Mouse (Mus musculus) urinary bladder, postnatal 4 days (tissue): ENCODE results near the gene Cib3.
A peak's percentile ranks its signal among the peaks of the same experiment; 100 is the strongest.

Source experiments
- DNase-seq, 2 experiments: peaks; one replicate each; pipeline ENCODE4 v3.0.0; 2021 to 2022; ENCODE audit warnings: low spot score in 2 of 2

Gene Cib3

DNA sequence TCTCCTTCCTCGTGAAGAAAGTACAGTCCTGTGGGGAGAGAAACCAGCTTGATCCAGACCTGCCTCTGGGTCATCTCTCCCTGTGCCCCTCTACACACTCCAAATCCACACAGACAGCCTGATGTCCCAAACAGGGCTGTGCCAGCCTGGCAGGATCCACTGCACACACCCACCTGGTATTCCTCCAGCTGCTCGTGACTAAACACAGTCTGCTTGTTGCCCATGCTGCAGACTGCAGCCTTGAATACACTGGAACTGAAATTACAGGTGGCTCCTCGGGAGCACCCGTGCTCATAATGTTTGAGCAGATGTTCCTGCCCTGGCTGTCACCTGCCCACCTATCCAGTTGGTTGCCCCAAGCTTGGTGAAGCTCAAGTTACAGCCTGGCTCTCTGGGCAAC lies at the start of gene Cib3:
Cib3 (minus strand) TSS at position 87 of the 400 bp plus-strand sequence.
- no peak for DNase-seq

DNA sequence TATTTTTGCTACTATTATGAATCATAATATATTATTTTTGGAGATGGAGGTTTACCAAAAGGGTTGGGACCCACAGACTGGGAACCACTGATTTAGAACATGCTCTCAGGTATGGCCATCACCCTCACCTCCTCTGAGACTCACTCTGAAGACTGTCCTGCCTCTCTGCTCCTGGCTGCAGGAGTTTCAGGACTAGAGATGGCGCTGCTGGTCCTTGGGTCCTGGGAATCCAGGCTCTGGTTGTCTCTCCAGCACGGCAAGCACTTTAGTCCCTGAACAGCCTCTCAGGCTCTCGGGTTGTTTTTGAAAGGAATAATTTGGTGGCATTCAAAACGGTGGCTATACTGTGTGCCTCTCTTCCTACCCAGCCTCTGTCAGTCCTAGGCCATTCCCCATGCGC lies 49.2 kb upstream of the Cib3 start:
- DNase-seq = no peak

DNA sequence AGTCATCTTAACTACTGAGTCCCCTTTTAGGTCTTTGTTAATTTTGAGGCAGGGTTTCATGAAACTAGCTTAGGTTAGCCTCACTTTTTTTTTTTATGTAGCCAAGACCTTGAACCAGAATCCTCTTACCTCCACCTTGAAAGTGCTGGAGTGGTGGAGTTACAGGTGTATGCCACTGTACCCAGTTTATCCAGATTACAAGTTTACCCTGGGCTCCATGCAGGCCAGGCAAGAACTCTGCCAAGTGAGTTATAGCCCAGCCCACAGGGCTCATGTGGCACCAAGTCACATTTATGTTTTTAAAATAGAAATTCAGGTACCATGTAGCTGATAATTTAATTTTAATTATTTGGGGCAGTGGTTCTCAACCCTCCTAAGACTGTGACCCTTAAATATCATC lies 48.8 kb upstream of the Cib3 start:
- no peak for DNase-seq

DNA sequence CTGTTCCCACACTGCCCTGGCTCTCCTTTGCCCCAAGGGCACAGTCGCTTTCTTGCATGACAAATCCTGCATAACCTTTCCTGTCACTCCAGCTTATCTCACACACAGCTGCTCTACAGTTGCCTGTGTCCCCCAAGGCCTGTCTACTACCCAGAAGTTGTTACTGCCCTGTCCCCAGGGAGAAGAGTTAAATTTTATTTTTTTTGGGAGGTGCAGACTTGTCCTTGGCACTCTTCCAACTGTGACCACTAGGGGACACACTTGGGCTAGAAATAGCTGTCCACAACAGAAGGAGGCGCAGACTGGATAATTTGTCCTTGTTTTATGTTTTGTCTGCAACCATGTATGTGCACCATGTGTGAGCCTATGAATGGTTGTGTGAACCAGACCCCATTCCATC lies 48.4 kb upstream of the Cib3 start:
- no peak for DNase-seq

DNA sequence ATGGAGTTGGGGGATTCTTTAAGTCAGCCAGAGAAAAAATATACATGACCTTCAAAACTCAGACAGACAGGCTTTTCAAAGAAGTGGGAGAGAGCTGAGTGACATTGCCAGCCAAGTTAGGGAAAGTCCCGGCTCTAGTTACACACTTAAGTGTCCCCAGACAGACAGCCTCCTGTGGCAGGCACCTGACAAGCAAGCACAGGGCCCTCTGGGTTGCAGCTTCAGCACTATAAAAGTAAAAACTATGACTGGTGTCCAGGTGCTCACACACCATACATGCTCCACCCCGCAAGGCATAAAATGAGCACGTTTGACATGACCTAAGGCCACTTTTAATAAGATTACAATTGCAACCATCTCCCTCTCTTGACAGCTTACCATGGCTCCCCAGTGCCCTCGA lies 47.9 kb upstream of the Cib3 start:
- no peak for DNase-seq

DNA sequence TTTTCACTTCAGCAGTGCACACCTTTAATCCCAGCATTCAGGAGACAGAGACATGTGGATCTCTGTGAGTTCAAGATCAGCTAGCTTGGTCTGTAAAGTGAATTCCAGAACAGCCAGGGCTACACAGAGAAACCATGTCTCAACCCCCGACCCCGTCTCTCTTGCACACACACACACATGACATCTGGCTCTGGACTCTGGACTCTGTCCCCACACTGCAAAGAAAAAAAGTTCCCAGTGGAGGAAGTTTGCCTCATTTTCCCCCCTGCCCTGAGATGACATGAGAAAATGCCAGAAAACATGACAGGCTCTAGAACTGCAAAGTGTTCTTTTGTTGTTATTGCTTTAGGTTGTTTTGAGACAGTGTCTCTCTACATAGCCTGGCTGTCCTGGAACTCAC lies 47.2 kb upstream of the Cib3 start:
- no peak for DNase-seq

DNA sequence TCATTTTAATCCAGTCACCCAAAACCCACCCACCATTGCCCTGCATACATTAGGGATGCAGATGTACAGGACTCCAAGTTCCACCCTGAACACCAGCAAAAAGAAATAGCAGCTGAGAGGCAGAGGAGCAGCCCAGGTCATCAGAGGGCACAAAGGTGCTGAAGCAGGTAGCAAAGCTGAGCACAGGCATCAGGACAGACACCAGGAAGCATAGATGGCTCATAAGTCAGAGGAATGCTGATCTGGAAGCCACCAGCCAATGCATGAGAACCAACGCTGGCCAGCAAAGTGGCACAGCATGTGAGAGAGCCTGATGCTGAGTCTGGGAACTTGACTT lies 45.2 kb upstream of the Cib3 start:
- DNase-seq = no peak

DNA sequence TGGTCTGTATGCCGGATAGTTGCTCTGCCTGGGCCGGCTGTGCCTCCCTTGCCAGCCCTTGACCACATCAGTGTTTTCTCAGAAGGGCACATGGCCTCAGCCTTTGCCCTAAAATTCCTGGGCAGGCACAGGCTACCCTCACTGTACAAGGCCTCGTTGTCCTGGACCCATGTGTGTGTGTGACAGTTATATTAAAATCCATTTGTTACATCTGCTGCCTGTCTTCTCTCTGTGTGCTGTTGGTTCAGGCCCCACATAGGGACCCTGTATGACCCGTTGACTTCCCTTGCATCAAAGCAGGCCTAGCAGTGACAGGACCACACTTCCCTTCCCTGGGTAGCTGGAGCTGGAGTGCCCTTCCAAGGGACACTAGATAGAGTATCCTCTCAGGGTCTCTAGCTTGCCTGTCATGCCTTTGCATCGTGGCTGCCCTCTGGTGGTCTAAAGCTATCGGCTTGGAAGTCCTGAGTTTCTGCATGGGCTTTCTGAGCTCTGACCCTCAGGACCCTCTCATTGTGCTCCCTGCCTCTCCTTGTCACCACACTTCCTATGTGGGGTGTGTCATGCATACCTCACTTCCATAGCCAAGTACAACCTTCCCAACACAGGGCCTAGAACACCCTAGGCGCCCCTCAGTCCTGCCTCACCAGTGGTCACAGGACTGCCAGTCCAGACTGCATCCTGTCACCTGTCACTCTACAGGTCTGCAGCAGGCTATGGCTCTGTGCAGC lies 44.7 kb upstream of the Cib3 start:
- DNase-seq = no peak

DNA sequence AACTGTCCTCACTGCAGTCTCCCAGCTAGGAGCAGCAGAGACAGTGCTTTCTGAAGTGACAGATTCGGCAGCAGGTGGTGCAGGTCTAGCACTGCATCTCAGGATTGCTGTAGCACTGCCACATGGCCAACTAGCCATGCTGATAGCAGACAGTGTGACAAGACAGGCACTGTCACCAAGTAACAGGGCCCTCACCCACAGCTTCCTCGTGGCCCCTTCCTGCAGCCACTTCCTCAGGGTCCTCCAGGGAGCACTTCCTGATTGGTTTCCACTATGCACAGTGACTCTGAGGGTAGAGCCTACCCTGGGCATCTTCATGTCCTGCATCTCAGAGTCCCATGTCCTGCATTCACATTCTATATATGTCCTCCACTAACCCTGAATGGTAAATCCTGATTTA lies 32.0 kb upstream of the Cib3 start:
- no peak for DNase-seq

DNA sequence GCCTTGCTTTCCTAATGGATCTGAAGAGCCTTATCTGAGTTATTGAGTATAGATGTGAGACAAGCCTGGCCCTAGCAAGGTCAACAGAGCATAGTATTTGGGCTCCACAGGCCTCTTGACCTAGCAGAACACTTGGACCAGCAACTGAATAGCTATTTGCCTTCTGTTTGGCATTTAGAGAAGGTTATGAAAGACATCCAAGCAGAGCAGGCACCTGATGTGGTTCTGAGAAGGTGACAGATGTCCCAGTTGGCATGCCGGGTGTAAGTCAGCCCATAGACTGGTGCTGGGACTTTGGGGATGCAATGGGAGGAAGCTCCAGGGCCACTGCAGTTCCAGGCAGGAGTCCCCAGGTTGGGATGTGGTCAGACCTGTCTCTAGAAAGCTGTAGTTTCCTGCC lies 29.6 kb upstream of the Cib3 start:
- no peak for DNase-seq

DNA sequence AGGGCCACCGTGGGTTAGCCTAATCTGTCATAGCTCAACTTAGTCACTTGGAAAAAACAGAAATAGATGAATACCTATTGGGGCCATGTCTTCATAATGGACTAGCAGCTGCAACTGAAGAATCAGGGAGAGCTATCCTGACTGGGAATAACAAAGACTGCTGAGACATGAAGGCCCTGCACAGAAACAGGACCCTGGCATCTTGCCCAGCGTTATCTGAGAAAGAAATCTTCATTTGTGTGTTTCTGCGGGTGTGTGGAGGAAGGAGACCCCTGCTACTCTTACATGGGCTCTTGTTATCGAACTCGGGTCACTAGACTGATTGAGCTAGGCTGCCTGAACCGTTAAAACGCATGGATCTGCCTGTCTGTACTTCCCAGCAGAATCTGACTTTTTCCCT lies 28.3 kb upstream of the Cib3 start:
- DNase-seq = no peak

DNA sequence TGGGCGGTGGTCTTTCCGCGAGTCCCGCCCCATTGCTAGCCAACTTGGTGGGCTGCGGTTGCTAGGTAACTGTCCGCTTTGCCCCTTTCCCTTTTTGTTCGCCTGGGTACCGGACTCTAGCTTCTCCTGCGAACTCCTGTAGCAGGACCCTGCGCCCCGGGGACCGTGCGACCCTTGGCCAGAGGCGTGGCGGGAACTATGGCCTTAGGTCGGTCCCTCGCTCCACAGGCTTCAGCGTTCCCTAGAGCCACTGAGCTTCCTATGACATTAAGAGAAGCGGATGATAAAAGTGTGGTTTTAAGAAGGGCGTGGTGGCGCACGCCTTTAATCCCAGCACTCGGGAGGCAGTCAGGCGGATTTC lies 27.7 kb upstream of the Cib3 start:
- no peak for DNase-seq

DNA sequence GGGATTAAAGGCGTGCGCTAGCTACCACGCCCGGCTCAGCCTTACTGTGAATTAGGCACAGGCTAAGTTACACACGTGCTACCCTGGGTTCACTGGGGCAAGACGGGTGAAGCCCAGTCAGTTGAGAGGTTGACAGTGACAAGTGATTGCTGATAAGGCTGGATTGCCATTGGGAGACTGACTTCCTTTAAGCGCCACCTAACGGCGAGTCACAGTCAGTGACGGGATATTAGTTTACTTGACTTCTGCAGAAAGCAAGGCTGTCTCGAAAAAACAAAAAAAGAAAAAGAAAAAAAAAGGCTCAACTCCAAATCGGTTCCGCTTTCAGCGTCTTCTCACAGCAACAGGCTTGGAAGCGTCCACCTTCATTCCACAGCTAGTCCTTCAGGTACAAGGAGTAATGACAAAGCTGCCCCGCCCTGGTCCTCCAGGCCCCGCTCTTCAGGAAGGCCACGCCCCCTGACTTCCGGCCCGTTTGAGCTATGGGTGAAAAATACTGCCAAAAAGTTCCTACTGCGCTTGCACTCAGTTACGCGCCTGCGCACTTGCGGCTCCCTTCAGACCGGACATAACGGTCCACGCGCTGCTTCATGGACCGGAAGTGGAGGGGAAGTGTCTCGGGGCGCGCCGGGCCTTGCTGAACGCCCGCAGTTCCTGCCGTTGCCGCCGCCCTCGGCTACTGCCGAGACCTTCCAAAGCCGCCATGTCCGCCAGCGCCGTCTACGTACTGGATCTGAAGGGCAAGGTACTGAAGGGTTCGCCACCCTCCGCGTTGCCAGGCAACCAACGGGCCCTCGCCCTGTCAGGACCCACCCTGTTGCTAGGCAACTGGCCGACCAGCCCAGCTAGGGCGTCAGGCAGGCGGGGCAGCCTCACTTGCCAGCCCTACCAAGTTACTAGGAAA lies 27.1 kb upstream of the Cib3 start, which contains the start of gene Ap1m1:
Ap1m1 (plus strand) TSS at position 520 of the 904 bp plus-strand sequence.
- DNase-seq = peak; percentile 96 to 97

DNA sequence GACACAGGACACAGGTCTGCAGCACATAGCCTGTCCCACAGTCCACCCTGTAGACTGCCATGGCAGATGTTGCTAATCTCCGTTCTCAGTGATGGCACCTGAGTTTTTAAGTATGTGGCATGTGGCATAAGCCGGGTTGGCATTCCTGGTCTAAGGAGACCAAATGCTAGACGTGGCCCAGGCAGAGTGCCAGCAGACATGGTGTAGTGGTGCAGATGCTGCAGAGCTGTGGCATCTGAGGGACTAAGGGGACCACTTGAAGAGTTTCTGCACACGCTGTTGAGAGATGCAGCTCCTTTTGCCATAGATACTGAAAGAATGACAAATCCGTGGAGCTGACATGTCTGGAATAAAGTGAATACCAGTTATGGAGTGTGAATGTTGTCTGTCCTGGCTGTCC lies 10.0 kb upstream of the Cib3 start:
- DNase-seq = no peak

DNA sequence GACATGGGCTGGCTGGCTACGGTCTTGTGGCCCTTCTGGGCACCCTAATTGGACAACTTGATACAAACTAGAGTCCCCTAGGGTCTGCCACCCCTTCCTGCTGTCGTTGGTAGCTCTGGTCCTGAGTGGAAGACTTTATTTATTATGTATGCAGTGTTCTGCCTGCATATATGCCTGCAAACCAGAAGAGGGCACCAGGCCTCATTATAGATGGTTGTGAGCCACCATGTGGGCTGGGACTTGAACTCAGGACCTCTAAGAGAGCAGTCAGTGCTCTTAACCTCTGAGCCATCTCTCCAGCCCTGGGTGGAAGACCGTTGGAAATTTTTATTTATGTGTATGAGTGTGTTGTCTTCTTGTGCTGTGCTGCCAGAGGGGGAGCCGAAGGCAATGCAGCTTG lies 8.1 kb upstream of the Cib3 start:
- no peak for DNase-seq

DNA sequence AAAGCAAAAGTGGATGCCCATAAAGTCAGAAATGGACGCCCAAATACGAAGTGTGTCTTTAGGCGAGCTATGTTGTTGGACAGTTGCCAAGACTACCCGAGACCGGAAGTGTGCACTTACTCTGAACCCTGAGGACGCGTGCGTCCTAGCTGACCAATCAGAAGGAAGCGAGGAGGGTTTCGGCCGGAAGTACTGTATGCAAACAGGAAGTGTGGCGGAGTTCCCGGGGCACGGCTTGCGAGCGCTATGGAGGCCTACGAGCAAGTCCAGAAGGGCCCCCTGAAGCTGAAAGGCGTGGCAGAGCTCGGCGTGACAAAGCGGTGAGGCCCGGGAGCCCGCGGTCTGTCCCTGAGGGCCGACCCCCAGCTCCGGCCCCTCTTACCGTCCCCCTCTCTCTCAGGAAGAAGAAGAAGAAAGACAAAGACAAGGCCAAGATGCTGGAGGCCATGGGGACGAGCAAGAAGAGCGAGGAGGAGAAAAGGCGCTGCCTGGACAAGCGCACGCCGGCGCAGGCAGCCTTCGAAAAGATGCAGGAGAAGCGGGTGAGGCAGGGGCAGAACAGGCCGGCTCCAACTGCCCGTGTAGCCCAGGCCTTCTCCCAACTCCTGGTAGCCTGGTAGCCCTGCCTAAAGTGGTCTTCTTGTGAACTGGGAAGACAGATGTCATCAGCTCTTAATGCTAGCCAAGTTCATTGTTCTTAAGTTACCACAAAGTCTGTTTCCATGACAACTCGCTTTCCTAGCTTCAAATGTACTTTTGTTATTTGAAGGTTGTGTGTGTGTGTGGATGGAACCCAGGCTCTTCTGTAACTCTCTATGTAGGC lies 7.1 kb upstream of the Cib3 start, which contains the start of gene Fam32a:
Fam32a (plus strand) TSS at position 190 of the 823 bp plus-strand sequence.
- DNase-seq = peak; percentile 85 to 87

DNA sequence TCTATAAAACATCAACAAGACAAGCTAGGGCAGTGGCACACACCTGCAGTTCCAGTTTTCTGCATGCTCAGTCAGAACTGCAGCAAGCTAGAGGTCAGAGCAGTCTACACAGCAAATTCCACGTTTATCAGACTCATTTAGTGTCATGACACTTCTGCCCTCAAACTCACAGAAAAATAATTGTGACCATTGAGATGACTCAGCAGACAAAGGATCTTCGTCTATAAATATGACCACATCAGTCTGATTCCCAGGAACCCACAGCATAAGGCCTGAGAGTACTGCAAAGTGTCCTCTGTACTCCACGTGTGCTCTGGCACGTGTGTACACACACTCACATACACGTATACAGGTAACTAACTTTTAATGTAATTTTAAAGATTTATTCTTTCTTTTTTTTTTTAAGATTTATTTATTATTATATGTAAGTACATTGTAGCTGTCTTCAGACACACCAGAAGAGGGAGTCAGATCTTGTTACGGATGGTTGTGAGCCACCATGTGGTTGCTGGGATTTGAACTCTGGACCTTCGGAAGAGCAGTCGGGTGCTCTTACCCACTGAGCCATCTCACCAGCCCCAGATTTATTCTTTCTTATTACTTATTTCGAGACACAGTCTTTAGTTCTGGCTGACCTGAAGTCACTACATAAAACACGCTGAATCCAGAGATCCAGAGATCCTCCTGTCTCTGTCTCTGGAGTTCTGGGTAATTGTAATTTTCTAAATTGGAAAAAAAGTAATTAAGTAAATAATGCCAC lies 6.3 kb upstream of the Cib3 start:
- DNase-seq = no peak

DNA sequence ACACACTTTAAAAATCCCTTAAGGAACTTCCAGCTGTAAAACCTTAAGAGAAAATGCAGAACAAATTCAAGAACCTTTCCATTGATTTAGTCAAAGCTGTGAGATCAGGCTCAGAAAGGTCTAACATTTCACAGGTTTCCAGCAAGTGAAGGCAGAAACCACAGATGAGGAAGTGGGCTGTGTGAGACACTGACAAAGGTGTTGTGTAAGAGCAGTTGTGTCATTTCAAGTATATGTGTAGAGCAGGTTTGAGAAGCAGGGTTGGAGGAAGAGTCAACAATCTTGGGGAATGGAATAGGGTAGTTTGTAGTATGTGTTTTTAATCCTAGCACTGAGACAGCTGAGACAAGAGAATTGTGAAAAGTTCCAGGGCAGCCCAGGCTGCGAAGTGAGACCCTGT lies 3.2 kb upstream of the Cib3 start:
- no peak for DNase-seq

DNA sequence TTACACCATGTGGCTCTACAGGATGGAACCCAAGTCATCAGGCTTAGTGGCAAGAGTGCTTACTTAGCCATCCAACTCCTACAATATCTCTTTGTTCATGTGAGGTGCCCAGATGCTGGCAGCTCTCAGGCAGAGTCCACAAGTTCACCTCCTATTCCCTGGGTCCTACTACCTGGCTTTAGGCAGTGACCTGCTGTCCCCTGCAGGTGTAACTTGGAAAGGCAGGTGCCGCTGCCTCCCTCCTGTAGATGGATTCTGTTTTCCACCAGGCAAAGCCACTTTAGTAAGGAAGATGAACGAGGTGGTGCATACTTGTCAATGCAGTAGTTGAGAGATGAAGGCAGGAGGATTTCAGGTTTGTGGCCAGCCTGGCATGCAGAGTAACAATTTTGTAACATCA lies 2.4 kb upstream of the Cib3 start:
- DNase-seq = no peak

DNA sequence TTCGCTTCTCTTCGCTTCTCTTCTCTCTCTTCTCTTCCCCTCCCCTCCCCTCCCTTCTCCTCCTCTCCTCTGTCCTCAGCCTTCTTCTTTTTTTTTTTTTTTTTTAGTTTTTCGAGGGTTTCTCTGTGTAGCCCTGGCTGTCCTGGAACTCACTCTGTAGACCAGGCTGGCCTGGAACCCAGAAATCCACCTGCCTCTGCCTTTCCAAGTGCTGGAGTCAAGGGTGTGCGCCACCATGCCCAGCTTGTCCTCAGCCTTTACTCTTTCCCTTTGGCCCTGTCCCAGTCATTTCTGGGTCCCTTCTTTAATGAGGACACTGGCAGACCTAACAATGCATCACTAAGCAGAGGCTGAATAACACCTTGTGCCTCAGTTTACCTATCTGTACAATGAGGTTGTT lies 899 bp upstream of the Cib3 start, which contains the start of gene Gm11034:
Gm11034 (minus strand) TSS at position 101 of the 400 bp plus-strand sequence.
- no peak for DNase-seq

DNA sequence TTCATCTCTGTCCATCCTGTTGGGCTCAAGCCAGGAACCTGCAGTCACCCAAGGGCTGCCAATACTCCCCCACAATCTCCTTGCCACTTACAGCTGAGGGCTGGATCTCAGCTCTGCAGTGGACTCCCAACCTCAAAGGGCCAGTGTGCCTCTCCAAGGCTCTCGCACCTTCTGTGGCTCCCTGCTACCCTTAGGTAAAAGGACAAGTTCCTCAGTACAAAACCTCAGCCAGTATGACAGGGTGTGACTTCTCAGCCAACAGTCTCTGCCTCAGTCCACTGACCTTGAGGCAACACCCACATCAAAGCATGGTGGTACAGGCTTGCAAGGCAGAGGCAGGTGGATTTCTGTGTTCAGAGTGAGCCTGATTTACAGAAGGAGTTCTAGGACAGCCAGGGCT lies 791 bp downstream of the Cib3 start:
- DNase-seq = no peak

DNA sequence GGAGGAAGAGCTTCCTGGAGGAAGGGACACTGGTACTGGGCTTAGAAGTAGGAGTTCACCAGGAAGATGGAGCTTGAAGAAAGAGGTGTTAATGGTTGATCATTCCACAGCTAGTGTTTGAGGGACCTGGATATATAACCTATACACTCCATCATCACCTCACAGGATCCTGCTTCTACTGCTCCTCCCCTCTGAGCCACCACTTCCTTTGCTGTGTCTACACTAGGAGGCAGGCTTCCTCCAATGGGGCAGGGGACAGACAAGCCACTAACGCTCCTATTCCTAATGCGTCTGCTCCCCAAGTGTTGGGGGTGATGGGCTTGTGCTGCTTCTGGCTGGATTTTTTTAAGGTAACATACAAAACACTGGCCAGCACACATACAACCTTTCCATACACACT lies 1.9 kb downstream of the Cib3 start:
- DNase-seq = no peak
